Mouse (Mus musculus) spleen, postnatal 10 days (tissue): Measurements from ENCODE around the gene Rec114.
A peak's percentile ranks its signal among the peaks of the same experiment; 100 is the strongest.

Experiments
- DNase-seq, 2 experiments: peaks; one replicate each; pipeline ENCODE4 v3.0.0; 2021 to 2022; ENCODE audit warnings: low spot score in 2 of 2

Gene Rec114

GRCm38 (mm10) chr9:58718964-58719363, 24.8 kb downstream of the Rec114 start:
- DNase-seq = no peak

GRCm38 (mm10) chr9:58716886-58717285, 26.9 kb downstream of the Rec114 start:
- no peak for DNase-seq

GRCm38 (mm10) chr9:58710642-58711041, 33.1 kb downstream of the Rec114 start:
- no peak for DNase-seq

- DNase-seq = peak; percentile 45 to 75
These were observed 33.8 kb downstream of the Rec114 start for GRCm38 (mm10) chr9:58709939-58710338.

- no peak for DNase-seq
These were observed 36.0 kb downstream of the Rec114 start for GRCm38 (mm10) chr9:58707796-58708195.

- no peak for DNase-seq
These were observed 37.7 kb downstream of the Rec114 start for GRCm38 (mm10) chr9:58706024-58706423.

- no peak for DNase-seq
These were observed 40.0 kb downstream of the Rec114 start for GRCm38 (mm10) chr9:58703766-58704165.

- DNase-seq = no peak
These were observed 42.0 kb downstream of the Rec114 start for GRCm38 (mm10) chr9:58701751-58702150.

GRCm38 (mm10) chr9:58698486-58698885, 45.3 kb downstream of the Rec114 start:
- DNase-seq = no peak

GRCm38 (mm10) chr9:58691471-58691870, 52.3 kb downstream of the Rec114 start:
- no peak for DNase-seq

- DNase-seq = no peak
These were observed 53.1 kb downstream of the Rec114 start for GRCm38 (mm10) chr9:58690701-58691100.

GRCm38 (mm10) chr9:58688076-58688475, 55.7 kb downstream of the Rec114 start:
- DNase-seq = no peak

- DNase-seq = no peak
These were observed 58.5 kb downstream of the Rec114 start for GRCm38 (mm10) chr9:58685290-58685689.

GRCm38 (mm10) chr9:58683372-58683771, 60.4 kb downstream of the Rec114 start:
- no peak for DNase-seq

GRCm38 (mm10) chr9:58682106-58682505, 61.7 kb downstream of the Rec114 start:
- no peak for DNase-seq

- no peak for DNase-seq
These were observed 62.4 kb downstream of the Rec114 start for GRCm38 (mm10) chr9:58681411-58681810.

- DNase-seq = no peak
These were observed 68.4 kb downstream of the Rec114 start for GRCm38 (mm10) chr9:58675371-58675770.

GRCm38 (mm10) chr9:58674736-58675135, 69.0 kb downstream of the Rec114 start:
- DNase-seq = no peak

- no peak for DNase-seq
These were observed 71.3 kb downstream of the Rec114 start for GRCm38 (mm10) chr9:58672474-58672873.

GRCm38 (mm10) chr9:58669819-58670218, 73.9 kb downstream of the Rec114 start:
- DNase-seq = no peak

GRCm38 (mm10) chr9:58669071-58669470, 74.7 kb downstream of the Rec114 start:
- no peak for DNase-seq

- DNase-seq = no peak
These were observed 75.6 kb downstream of the Rec114 start for GRCm38 (mm10) chr9:58668171-58668570.

- DNase-seq = no peak
These were observed 76.5 kb downstream of the Rec114 start for GRCm38 (mm10) chr9:58667244-58667643.

GRCm38 (mm10) chr9:58666191-58666590, 77.6 kb downstream of the Rec114 start:
- DNase-seq = no peak

- DNase-seq = no peak
These were observed 78.3 kb downstream of the Rec114 start for GRCm38 (mm10) chr9:58665492-58665891.
